9 mouse cellular contexts compared by ENCODE assay signal in the genomic region with DNA sequence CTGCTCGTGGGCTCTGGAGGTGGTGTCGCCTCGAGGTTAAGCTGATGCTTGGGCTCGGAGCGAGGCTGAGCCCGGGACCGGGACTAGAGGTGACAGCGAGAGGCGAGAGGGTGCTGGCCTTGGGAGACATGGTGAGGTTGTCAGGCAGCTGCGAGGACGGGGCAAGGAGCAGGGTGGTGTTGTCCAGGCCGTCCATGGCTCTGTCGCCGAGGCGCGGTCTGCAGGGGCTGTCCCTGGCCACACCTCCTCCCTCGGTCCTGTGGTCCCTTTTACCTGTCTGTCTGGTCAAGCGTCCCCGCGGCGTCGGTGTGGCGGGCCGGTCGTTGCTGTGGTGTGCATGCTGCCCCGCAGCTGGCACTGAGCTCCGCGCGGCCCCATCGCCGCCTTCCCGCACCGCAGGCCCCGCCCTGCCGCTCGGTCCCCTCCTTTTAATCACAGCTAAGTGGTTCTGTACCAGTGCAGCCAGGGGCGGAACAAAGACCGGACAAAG. TPM values are rescaled to one million over a fixed set of nuclear protein-coding genes. Genes with fewer than 3 reads are reported as not detected.
A peak's percentile ranks its signal among the peaks of the same experiment; 100 is the strongest.
DNase-seq lines count a peak whose midpoint lies in the region; ATAC-seq lines count a peak whose summit lies in the region.
"Had no signal": no experiment of that assay in that cellular context is flagged by ENCODE, and none has a peak within 500 bp of the region (broad histone marks: within the 10 kb centered on the region; RNA-seq: fewer than 3 reads in every experiment).

TSS of gene Gm5868 (minus strand) at position 360 of the 490 bp plus-strand sequence.

- peaks cover 30% of the 10 kb centered on the region for H3K27me3 ChIP-seq in heart, embryonic 10.5 days (ENCODE audit: insufficient read depth, poor library complexity, severe bottlenecking)
- H3K27me3 ChIP-seq in forebrain, embryonic 15.5 days: no peaks in the 10 kb centered on the region

- 3% methylated on average over 38 of the region's 38 CpGs for WGBS in heart, embryonic 10.5 days
- 3% methylated on average over 38 of the region's 38 CpGs for WGBS in forebrain, embryonic 15.5 days

- peaks cover 8% of the 10 kb centered on the region for H3K4me1 ChIP-seq in heart, embryonic 10.5 days
- peaks cover 8% of the 10 kb centered on the region for H3K4me1 ChIP-seq in forebrain, embryonic 15.5 days

- no peaks in the 10 kb centered on the region for H3K9me3 ChIP-seq in heart, embryonic 10.5 days
- H3K9me3 ChIP-seq in forebrain, embryonic 15.5 days: no peaks in the 10 kb centered on the region
- H3K9me3 ChIP-seq: G1E had no signal

- H3K27ac ChIP-seq in heart, embryonic 10.5 days: no peak within 1 kb of the TSS
- H3K27ac ChIP-seq in forebrain, embryonic 15.5 days (replicated peaks): no peak within 1 kb of the TSS

- no peaks in the 10 kb centered on the region for H3K36me3 ChIP-seq in heart, embryonic 10.5 days
- H3K36me3 ChIP-seq in forebrain, embryonic 15.5 days: no peaks in the 10 kb centered on the region
- H3K36me3 ChIP-seq: G1E had no signal

- no peak for DNase-seq in heart, embryonic 10.5 days (ENCODE audit: low spot score)
- DNase-seq in heart, adult 8-10 months (ENCODE audit: low spot score): no peak
- DNase-seq in ES-CJ7 (ENCODE audit: low read depth, low spot score): peak; percentile 12
- DNase-seq in lung, postnatal 36 days: peak; percentile 10
- DNase-seq in frontal cortex, adult 2 months (ENCODE audit: extremely low spot score in 1 of 2, low spot score in 1 of 2): no peak
- DNase-seq in spleen, postnatal 36 days (ENCODE audit: low spot score in 2 of 2): no peak
- no peak for DNase-seq in thymus, postnatal 10 days (ENCODE audit: low spot score in 2 of 2)

- H3K9ac ChIP-seq in forebrain, embryonic 15.5 days (replicated peaks): peak within 1 kb of the TSS; percentile 27

- peak; percentile 90 for ATAC-seq in forebrain, embryonic 15.5 days (replicated peaks)

- peak within 1 kb of the TSS; percentile 68 for H3K4me2 ChIP-seq in forebrain, embryonic 15.5 days (replicated peaks)

- H3K4me3 ChIP-seq in heart, embryonic 10.5 days: peak within 1 kb of the TSS; percentile 55
- H3K4me3 ChIP-seq in forebrain, embryonic 15.5 days: peak within 1 kb of the TSS; percentile 39

RNA-seq across cellular contexts. Expression of gene Gm5868, which starts in this region (rescaled TPM):
- 0.43 and 1.3 TPM in 2 replicates for polyA plus RNA-seq in heart, embryonic 10.5 days (2016; fragmentation: Nextera tagmentation; extraction: Ambion mirVana)
- total RNA-seq in heart, adult 8-10 months (2022): not detected
- polyA plus RNA-seq in forebrain, embryonic 15.5 days (2015; fragmentation: Nextera tagmentation; extraction: Ambion mirVana): 2.3 and 2.5 TPM in 2 replicates
- 0.21 and 0.34 TPM in 2 replicates for polyA plus RNA-seq in frontal cortex, adult 2 months (2012; rRNA removed)
- polyA plus RNA-seq: G1E had no signal

Comparison
In these comparisons a context has a peak if more than half of its experiments do, and no peak if none do; other contexts are left out.
1. DNase-seq: peak in ES-CJ7 (single experiment) and lung, postnatal 36 days (single experiment); none in heart, embryonic 10.5 days (single experiment), heart, adult 8-10 months (single experiment), frontal cortex, adult 2 months (0 of 2), spleen, postnatal 36 days (0 of 2) and thymus, postnatal 10 days (0 of 2).